Mouse (Mus musculus) ES-E14 (cell line): ENCODE data around the gene Pafah1b2. TPM values are rescaled to one million over a fixed set of nuclear protein-coding genes. Genes with fewer than 3 reads are reported as not detected.

ENCODE experiments used
- DNase-seq: peaks from one replicate; pipeline ENCODE4 v3.0.0-alpha.2; 2013; ENCODE audit warnings: low read depth, low spot score
- H3K27ac ChIP-seq: 2 replicates; pipeline ENCODE4 v1.5.1; 2012; ENCODE audit warnings: low read depth, mild to moderate bottlenecking, low read length, moderate library complexity, mixed read lengths; ENCODE audit not compliant: poor library complexity, insufficient read depth, severe bottlenecking
- H3K36me3 ChIP-seq: 2 replicates; pipeline ENCODE4 v1.6.1; 2012; ENCODE audit warnings: mild to moderate bottlenecking, low read length, moderate library complexity, mixed read lengths; ENCODE audit not compliant: control insufficient read depth, poor library complexity, insufficient read depth, severe bottlenecking
- H3K4me1 ChIP-seq, 2 experiments: fragments of 150-350 bp in 1 of 2; sonication (generic) in 1 of 2; 2 replicates each; pipeline ENCODE4 v1.6.1; 2012; ENCODE audit warnings: low read length in 2 of 2, mild to moderate bottlenecking in 1 of 2, mixed read lengths in 1 of 2; ENCODE audit not compliant: control insufficient read depth in 2 of 2, insufficient read depth in 2 of 2, poor library complexity in 1 of 2
- H3K4me3 ChIP-seq, 2 experiments: fragments of 150-350 bp in 1 of 2; sonication (generic) in 1 of 2; 2 replicates each; pipeline ENCODE4 v1.5.1; 2012; ENCODE audit warnings: low read length in 2 of 2, low read depth in 1 of 2, mild to moderate bottlenecking in 1 of 2, mixed read lengths in 1 of 2; ENCODE audit not compliant: insufficient read depth in 1 of 2, poor library complexity in 1 of 2, severe bottlenecking in 1 of 2
- H3K9ac ChIP-seq: 2 replicates; pipeline ENCODE4 v1.6.1; 2012; ENCODE audit warnings: low read depth, mild to moderate bottlenecking, low read length, mixed read lengths; ENCODE audit not compliant: poor library complexity, insufficient read depth, severe bottlenecking
- H3K9me3 ChIP-seq: fragments of 150-350 bp; sonication (generic); 2 replicates; pipeline ENCODE4 v1.6.1; 2012; ENCODE audit warnings: low read depth, mild to moderate bottlenecking, low read length; ENCODE audit not compliant: control insufficient read depth, insufficient read depth
- CHD2 ChIP-seq: IDR thresholded peaks from 2 replicates; pipeline ENCODE4 v1.6.1; 2014; ENCODE audit warnings: mild to moderate bottlenecking, low read depth, low read length, inconsistent platforms
- HCFC1 ChIP-seq: IDR thresholded peaks from 2 replicates; pipeline ENCODE4 v1.6.1; 2012; ENCODE audit warnings: low read length, inconsistent platforms, borderline replicate concordance; ENCODE audit not compliant: insufficient read depth
- MAFK ChIP-seq: IDR thresholded peaks from 2 replicates; pipeline ENCODE4 v1.6.1; 2014; ENCODE audit warnings: mild to moderate bottlenecking, low read depth, low read length, inconsistent platforms; ENCODE audit not compliant: insufficient read depth
- ZC3H11A ChIP-seq: IDR thresholded peaks from 2 replicates; pipeline ENCODE4 v1.6.1; 2012; ENCODE audit warnings: low read depth, mild to moderate bottlenecking, inconsistent platforms, low read length, borderline replicate concordance
- ZNF384 ChIP-seq: IDR thresholded peaks from 2 replicates; pipeline ENCODE4 v1.6.1; 2012; ENCODE audit warnings: low read depth, low read length, inconsistent platforms
- in situ Hi-C, 2 experiments: fragments of 600-800 bp; cut with MboI; formaldehyde crosslinking; loops; one replicate each; pipeline ENCODE4 v1.15.1; 2025; ENCODE audit warnings: low sequenced_read_pairs in 2 of 2, inconsistent platforms in 1 of 2; ENCODE audit not compliant: unreplicated experiment in 2 of 2
- total RNA-seq: library from RNA; depleted of rRNA; stranded (reverse); fragments of 300-350 nt; gene quantifications from 2 replicates; pipeline ENCODE4 v1.2.3, GENCODE M21; 2012

The Pafah1b2 gene
- total RNA-seq, 1 experiment, result 64.9 TPM

DNA sequence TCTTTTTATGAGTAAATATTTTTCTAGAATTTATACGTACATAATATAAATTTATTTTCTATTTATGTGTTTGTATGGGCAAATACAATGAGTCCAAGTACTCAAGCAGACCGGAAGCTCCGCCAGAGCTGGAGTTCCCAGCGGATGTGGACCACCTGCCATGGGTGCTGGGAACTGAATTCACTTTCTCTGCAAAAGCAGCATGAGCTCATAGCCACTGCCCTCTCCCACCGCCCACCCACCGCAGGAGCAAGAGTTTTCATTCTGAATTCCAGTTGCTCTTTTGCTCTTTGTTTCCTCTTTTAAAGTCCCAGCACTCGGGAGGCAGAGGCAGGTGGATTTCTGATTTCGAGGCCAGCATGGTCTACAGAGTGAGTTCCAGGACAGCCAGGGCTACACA, 31.1 kb upstream of the Pafah1b2 start:
- no peak for TF ChIP-seq MAFK
- no peak for TF ChIP-seq HCFC1
- no peak for TF ChIP-seq ZNF384
- TF ChIP-seq CHD2, result no peak
- TF ChIP-seq ZC3H11A, result no peak
- Histone ChIP-seq H3K36me3 (no peaks in the 10 kb centered on the region; the same call in 1 of the 2 replicates), H3K9me3 (no peaks in the 10 kb centered on the region), H3K4me1 (peaks cover 0 to 4% of the 10 kb centered on the region in 2 experiments; a peak in 3 of 4 replicates), H3K27ac (no peak overlapping the region), H3K4me3 (no peak overlapping the region), H3K9ac (no peak overlapping the region)
- in situ Hi-C loops, result no loop called here
- no peak for DNase-seq

DNA sequence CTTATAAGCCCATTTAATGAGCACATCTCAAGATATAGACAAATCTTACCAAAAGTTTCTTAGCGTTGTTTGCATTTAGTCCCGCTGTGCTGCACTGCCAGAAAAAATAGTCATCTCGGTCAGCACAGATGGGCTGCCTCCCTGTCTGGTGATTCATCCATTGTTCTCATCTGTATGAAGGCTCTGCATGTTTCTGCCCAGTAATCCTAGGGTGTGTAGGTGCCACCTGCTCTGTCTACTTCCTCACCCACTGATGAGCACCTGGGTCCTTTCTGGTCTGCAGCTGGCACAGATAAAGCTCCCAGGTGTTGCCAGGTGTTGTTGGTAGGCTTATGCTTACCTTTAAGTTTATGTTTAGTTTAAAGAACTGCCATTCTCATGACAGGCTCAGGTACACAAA, 29.9 kb upstream of the Pafah1b2 start:
- Histone ChIP-seq H3K4me1 (peaks cover 0 to 6% of the 10 kb centered on the region in 2 experiments; a peak in 3 of 4 replicates), H3K9me3 (no peaks in the 10 kb centered on the region), H3K9ac (no peak overlapping the region), H3K36me3 (no peaks in the 10 kb centered on the region; the same call in 1 of the 2 replicates), H3K4me3 (no peak overlapping the region), H3K27ac (no peak overlapping the region)
- TF ChIP-seq HCFC1 (no peak), MAFK (no peak), ZNF384 (no peak), ZC3H11A (no peak), CHD2 (no peak)
- in situ Hi-C loops, result no loop called here
- no peak for DNase-seq

DNA sequence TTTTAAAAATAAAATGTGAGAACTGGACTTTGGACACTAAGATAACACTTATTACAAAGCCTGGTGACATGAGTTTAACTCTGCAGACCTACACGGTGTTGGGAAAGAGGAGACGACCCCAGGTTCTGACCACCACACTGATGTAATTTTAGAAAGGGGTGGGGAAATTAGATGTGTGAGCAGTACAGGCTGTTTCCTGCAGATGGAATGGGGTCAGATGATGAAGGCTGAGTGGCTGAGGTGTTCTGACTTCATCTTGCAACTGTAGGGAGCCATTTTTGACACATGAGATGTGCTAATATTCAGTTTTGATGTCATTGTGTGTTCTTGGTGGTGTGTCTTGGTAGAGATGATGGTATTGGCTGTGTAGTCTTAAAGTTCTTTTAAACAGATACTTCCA, 28.7 kb upstream of the Pafah1b2 start:
- TF ChIP-seq MAFK, result no peak
- no peak for TF ChIP-seq CHD2
- TF ChIP-seq ZNF384, result no peak
- TF ChIP-seq HCFC1, result no peak
- no peak for TF ChIP-seq ZC3H11A
- Histone ChIP-seq H3K4me1 (peaks cover 0 to 7% of the 10 kb centered on the region in 2 experiments; a peak in 3 of 4 replicates), H3K9me3 (no peaks in the 10 kb centered on the region), H3K4me3 (no peak overlapping the region), H3K9ac (no peak overlapping the region), H3K27ac (no peak overlapping the region), H3K36me3 (no peaks in the 10 kb centered on the region; the same call in 1 of the 2 replicates)
- in situ Hi-C loops, result no loop called here
- DNase-seq, result no peak

DNA sequence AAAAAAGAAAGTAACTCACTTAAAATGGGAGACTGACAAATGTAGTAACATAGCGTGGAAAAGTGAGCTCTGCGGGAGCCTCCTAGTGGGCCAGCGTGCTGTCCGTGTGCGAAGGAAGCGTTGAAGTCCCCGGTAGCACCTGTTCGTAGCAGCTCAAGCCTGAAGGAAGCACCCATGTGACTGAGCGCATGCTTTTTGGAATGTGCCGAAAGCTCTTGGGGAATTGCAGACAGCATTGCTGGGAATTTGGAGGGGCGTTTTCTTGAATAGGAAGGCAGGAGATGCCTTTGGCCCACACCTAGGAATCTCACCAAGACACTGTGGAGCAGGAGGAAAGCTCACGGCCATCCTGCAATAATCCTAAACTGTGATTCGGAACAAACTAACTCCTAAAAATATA, 26.3 kb upstream of the Pafah1b2 start:
- H3K4me3 ChIP-seq, result no peak overlapping the region
- H3K36me3 ChIP-seq, result no peaks in the 10 kb centered on the region; the same call in 1 of the 2 replicates
- DNase-seq, result no peak
- TF ChIP-seq CHD2, result no peak
- TF ChIP-seq ZNF384, result no peak
- TF ChIP-seq MAFK, result no peak
- no peak for TF ChIP-seq ZC3H11A
- no peak for TF ChIP-seq HCFC1
- no peaks in the 10 kb centered on the region for H3K9me3 ChIP-seq
- in situ Hi-C loops, result no loop called here
- no peak overlapping the region for H3K9ac ChIP-seq
- H3K4me1 ChIP-seq, result peaks cover 7 to 13% of the 10 kb centered on the region in 2 experiments
- no peak overlapping the region for H3K27ac ChIP-seq

DNA sequence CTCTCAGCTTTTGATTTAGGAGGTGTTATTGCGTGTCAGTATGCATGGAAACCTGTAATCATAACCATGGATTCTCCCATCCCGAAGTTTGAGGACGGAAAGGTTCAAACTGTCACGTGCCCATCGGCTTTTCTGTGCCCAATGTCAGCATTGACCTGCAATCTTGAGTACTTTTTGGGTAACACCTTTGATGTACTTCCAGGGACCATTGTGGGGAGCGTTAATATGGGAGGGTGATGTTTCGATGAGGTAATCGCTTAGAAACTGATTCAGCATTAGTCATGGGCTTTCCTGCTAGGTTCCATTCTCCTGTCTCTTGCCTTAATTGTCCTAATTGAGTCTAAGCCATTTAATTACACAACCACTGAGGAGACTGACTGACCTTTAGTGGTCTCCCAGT, 24.4 kb upstream of the Pafah1b2 start:
- no peaks in the 10 kb centered on the region; the same call in 1 of the 2 replicates for H3K36me3 ChIP-seq
- TF ChIP-seq MAFK, result no peak
- no peak for TF ChIP-seq CHD2
- TF ChIP-seq ZNF384, result no peak
- no peak for TF ChIP-seq ZC3H11A
- no peak for TF ChIP-seq HCFC1
- in situ Hi-C loops, result no loop called here
- no peak for DNase-seq
- no peak overlapping the region for H3K9ac ChIP-seq
- H3K9me3 ChIP-seq, result no peaks in the 10 kb centered on the region
- H3K27ac ChIP-seq, result no peak overlapping the region
- H3K4me1 ChIP-seq, result peaks cover 7 to 15% of the 10 kb centered on the region in 2 experiments
- H3K4me3 ChIP-seq, result no peak overlapping the region
